Mouse (Mus musculus) CD4-positive helper T cell, adult 2 months (primary cell): Measurements from ENCODE around the gene Lsm3.

Source experiments
- DNase-seq: peaks from one replicate; pipeline ENCODE4 v3.0.0-alpha.2; 2012; ENCODE audit warnings: low read depth, missing footprints, low spot score

Gene Lsm3

DNA sequence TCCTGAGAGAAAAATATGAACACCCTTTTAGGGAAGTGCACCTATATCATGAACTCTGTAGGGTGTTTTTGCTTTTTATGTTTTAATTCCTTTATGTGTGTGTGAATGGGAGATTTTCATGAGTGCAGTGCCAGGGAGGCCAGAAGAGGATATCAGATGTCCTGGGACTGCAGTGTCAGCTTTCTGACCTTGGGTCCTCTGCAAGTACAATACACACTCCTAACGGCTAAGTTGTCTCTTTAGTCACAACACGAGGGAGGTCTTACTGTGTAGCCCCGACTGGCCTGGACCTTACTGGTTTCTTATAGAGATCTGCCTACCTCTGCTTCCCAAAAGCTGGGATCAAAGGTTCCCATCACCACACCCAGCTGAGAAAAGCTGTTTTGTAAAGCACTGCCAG lies 37.0 kb downstream of the Lsm3 start:
- DNase-seq = no peak

DNA sequence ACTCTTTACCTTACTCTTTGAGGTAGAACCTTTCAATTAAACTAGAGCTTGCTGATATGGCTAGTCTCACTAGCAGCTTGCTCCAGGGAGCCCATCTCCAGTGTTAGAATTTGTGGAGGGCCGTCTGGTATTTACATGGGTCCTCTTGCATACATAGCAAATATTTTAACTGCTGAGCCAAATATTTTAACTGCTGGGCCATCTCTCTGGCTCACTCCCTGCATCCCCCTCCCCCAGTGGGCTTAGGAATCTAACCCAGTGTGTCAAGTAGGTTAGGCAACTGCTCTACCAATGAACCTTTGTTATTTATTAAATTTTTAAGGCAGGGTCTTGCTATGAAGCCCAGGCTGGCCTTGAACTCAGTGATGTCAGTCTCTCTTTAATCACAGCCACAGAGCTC lies 42.8 kb downstream of the Lsm3 start:
- DNase-seq = no peak

DNA sequence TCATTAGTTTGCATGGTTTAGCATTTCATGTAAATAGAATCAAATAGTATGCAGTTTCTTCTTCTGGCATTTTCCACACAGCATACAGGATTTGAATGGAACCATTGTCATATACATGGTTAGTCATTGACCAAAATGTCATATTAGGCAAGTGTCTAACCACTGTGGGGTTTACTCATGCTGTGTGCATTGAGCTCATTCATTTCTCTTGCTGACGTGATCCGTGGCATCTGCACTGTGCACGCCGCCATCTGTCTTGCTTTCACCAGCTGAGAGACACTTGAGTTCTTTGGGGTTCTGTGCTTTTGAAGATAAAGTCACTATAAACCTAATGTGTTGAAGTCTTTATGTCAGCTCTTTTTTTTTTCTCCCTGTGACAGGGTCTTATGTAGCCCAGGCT lies 43.6 kb downstream of the Lsm3 start:
- DNase-seq = no peak

DNA sequence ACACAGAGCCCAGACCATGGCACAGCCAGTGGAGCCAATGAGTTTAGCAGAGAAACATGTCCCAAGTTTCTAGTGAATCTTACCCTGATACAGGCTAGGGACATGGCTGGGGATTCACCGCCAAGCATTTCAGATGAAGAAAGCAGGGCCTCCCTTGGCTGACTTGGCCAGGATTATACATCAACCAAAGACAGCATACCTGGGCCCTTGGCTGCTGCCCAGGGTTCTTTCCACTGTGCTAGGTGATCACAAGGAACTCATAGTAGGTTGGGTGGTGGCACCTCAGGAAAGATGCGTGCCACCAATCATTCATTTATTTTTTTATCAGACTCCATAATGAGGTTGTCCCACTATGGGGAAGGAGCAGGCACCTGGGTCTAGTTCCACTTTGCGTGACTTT lies 44.5 kb downstream of the Lsm3 start:
- no peak for DNase-seq

DNA sequence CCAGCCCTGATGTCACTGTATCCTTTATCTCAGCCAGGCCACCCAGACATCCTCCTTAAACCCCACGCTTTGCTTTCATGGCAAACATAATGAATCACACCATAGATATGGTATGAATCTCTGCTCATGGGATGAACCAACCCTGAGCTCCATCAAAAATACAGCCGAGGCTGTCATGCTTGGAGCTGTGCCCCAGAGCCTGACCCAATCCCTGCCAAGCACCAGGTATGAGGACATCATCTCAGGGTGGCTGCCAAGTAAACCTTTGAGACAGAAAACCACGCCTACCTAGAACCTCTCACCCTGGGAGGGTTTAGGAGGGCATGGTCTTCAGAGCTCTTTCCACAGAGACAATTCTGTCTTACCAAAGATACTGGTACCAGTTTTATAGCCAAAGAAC lies 47.3 kb downstream of the Lsm3 start:
- no peak for DNase-seq

DNA sequence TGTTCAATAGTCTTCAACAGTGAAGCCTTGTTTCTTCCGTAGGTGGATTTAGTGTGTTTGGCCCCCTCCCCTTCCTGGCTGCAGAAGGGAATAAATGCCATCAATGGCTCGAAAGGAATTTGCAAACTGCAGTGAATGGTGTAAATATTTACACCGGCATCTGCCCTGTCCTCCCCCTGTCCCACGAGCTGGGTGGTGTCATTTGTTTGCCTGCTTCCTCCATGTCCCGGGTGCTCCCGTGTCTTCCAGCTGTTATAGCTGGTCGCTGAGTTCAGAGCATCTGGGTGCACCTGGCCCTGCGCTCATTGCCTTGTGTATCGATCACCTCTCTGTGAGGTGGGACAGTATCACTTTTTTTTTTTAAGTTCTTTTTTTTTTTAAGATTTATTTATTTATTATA lies 50.7 kb downstream of the Lsm3 start:
- no peak for DNase-seq
